Mouse (Mus musculus): ENCODE measurements at regions not wholly inside any gene's neighbourhood (a gene's known extent, or its start where the extent isn't known, plus 50 kb on each side); places are given as distances from the start of the nearest gene placed in this dataset.

DNA sequence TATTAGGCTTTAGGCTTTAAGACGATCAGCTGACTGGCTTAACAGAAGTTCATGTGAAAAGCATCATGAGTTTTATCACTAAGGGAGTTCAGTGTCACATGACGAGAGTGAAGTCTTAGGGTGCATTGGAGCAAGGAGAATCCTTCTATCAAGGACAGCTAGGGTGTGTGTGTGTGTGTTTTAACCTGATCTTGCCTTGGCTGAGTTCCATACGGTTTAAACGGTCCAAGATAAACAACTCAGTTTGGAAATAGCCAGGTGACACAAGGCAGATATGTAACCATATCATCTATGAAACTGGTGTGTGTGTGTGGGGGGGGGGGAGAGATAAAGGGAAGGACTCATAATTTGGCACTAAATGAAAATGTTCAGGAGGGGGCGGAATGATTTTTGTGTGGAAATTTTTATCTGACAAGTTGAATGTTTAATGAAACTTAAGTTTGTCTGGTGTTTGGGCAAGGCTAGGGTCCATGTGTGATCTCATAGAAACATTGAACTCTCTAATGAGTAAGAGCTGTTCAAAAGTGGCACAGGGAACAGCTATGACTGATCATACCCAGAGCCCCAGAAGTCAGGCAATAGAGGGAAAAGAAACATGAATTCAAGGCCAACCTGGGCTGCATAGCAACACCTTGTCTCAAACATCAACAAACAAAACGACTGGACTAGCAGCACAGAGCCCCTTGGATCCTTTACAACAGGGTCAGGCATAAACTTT is 132.2 kb upstream of the Map3k1 start:
- DNase-seq: no peak

DNA sequence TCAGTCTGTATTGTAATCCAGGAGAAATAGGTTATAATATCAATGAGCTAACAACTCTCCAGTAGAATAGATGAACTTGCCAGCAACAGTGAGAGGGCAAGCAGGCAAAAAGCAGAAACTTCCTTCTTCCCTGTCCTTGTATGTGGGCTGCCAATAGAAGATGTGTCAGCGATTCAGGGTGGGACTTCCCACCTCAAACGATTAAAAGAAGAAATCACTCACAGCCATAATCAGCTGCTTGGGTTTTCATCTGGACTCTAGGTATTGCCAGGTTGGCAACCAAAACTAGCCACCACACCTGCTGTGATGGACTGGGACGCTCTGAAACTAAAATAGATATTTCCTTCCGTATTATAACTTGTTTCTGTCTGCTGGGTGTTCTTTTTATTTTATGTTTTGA is 133.2 kb upstream of the Map3k1 start:
- DNase-seq: no peak

DNA sequence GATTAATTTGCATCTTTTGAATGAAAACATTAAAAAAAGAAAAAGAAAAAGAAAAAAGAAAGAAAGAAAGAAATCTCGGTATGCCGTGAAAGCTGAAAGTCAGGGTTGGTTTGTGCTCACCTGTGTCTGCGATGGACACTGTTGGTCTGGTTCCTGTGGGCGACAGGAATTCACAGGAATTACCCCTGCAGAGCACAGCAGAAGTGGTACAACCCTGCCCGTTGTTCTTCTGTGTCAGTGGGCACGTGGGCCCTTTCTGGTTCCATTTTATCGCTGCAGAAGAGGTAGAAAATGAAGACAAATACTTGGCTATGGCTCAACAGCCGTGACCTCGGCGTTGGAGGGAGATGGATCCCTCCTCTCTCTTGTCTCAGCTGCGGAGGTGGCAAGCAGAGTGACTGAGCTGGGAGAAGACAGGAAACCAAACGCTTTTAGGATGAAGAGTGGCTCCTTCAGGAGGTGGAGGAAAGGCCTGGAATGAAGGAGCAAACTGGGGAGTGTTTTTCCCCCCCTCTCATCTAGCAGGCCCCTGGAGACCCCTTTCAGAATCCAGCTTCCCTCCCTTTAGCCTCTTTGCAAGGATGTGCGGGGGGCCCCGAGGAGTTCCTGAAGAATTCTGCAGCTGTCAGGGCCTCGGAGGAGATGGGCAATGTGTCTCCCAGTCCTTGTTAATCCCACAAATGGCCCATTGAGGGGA is 134.7 kb upstream of the Map3k1 start:
- peak; percentile 41 for DNase-seq

DNA sequence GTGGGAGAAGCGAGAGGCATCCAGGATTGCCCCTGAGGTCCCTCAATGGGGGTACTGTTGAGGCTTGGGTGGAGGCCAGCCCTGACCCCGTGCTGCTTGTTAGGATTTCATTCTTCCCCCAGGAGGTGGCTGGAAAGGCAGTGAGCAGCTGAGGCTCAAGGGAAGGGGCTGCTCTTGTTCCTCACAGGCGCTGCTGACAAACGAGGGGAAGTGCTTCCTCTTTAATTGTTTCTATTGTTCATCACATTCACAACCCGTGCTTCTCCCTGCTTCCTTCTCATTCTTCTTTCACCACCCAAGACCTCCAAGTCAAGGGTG is 135.3 kb upstream of the Map3k1 start:
- no peak for DNase-seq

DNA sequence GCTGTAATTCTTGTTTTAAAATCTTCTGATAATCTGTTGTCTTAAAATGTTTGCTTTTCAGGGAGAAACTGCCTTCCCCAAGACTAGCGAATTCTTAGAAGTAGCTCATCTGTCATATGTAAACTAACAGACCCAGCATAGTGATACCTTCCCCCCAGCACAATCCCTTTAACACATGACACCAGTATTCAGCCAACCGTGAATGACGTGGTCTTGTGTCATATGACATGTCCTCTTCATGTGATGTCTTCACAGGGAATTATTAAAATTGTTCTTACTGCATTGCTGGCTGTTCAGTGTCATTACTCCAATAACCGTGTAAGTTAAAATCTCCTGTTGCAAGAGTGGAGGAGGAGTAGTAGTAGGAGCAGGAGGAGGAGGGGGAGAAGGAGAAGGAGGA is 137.5 kb upstream of the Map3k1 start:
- no peak for DNase-seq

DNA sequence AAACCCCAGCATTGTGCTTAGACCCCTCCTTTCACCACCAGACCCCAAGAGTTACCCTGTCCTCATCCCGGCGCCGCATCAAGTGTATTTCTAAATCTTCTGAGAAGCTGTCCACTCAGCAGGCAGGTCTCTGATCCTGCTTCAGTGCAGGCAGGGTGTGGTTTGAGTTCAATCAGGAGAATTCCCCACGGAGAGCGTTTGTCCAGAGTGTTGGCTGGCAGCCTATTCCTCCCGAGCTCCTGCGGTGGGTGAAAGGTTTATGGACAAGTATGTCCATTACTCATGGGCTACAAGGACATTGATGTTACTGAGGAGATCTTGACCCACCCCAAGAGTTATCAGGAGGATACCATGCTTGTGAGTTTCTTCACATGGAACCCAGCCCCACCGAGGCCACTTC is 138.0 kb upstream of the Map3k1 start:
- DNase-seq: peak; percentile 77

DNA sequence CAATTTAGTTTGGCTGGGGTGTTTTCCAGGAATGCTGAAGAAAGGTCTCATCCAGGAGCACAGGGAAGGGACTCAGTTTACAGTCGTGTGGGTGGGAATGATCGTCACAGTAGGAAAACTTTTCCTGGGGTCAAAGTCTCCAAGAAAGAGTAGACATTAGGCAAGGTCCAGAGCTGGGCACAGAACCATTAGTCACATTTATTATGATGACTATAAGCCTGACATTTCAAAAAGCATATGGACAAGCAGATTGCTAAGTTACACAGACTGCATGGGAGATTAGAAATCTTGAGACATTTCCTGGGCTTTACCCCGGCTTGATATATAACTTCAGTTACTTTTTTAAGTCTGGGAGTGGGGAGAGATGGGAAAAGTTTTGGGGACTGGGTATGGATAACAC is 139.6 kb upstream of the Map3k1 start:
- DNase-seq: no peak

DNA sequence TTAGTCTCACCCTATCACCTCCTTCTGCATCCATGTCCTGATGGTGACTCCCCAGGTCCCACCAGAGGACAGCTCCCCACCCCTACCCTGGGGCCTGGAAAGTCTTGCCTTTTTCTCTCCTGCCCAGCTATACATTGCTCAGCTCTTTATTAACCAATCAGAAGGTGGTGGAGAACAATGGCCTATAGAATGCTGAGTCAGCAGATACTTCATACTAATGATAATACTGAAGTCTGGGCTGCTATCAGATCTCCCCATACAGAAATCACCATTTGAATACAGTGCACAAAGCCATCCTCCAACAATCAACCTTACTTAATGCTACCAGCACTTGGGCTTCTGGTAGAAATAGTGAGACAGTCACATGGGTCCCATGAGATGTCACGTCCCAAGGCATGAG is 141.2 kb upstream of the Map3k1 start:
- DNase-seq: no peak

DNA sequence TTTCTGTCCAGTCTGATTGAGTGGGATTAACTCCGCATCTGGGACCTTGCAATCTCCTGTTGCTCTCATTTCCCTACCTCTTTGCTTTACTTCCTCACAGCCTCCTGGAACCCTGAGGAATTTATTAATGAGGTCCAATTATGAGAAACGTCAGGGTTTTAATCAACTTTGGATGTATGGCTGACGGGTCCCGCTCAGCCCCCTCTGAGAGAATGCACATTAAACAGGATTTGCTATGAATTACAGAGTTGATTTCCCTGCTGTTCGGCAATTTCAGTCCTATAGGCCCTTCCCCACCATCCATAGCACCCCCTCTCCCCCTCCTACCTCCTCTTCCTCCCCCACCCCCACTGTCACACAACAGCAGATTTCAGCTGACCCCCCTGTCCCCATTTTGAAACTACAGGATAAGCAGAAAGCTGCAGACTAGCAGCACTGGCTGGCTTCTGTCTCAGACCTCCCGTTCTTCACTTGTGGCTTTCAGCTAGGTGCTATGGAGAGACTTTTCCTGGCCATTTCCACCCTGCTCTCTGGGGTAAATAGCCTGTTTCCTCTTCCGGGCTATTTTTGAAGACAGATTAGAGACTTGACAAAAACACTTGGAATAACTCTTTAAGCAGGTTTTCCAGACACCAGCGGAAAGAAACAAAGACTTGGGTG is 145.2 kb upstream of the Map3k1 start:
- DNase-seq: no peak

DNA sequence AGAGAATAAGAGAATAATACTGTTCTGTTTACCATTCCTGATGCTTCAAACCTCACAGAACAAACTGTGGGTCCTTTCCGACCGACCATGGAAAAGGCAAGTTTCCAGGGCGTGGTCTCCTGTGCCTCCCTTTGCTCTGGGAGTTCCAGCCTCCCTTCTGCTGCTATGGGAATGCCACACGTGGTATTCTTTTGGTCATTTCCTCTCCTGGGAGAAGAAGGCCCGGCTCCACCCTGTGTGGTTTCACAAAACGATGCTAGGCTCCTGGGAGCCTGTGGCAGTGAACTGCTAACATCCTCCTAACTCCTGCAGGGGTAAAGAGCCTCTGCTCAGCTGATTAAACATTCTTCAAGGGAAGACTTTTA is 145.7 kb upstream of the Map3k1 start:
- peak; percentile 51 for DNase-seq

DNA sequence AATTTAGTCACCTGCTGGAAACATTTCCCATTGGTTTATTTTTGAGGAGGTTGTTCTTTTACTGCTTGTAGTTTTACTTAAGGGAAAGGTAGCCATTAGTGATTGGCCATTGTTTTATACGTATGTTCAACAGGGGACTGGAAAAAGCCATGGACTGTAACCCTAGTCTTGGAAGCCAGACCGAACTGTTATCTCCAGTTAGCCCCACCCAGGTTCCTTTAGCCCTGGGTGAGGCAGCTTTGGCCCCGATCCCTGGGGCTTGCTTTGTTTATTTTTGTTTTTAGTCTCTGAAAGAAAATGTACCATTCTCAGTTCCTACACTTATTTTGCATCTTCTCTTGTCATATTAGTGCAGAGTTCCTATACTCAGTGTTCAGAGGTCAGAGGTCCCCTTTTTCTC is 148.3 kb upstream of the Map3k1 start:
- no peak for DNase-seq

DNA sequence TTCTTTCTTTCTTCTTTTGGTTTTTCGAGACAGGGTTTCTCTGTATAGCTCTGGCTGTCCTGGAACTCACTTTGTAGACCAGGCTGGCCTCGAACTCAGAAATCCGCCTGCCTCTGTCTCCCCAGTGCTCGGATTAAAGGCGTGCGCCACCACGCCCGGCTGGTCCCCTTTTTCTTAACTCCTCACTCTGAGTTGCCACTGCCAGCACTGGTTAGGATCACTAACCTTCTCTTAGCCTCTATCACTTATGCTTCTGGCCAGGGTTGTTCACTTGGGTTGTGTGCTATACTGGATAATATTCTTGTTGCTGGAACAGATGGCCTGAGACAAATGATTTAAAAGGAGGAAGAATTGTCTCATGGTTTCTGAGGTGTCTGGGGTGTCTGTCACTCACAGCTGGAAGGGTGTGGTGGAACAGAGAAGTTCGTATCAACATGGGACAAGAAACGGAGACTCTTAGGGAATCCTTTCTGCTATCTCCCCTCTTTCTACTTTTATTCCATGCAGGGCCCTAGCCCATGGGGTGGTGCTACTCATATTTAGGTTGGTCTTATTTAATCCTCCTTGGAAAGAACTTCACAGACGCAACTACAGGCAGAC is 149.0 kb upstream of the Map3k1 start:
- no peak for DNase-seq

DNA sequence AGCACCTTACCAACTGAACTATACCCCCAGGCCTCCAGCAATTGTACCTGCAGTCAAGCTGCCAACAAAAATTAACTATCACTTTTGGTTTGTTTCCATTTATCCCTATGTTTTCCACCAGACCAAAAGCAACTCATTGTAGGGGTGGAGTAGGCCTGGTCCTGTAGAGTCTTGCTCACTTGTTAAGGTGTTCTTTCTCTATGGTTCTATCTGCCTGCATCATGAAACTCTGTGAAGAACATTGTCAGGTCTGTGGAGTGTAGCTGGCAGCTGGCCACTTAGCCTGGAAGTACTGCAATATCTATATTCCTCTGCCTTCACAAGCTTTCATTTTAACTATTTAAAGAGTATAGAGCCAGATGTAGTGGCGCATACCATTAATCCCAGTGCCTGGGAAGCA is 149.6 kb upstream of the Map3k1 start:
- DNase-seq: no peak

DNA sequence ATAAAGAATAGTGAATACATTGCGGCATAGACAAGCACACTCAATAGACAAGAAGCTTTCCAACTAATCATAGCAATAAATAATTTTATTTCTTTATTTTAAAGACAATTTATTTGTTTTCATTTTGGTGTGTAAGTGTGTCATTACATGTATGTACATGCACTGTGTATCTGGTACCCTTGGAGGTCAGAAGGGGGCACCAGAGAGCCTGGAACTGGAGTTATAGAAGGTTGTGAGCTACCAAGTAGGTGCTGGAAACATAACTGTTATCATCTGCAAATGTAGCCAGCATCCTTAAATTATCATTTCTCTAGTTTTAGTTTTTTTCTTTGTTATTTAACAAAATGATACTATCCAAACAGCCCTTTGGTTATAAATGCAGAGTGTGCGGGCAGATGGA is 151.2 kb upstream of the Map3k1 start:
- no peak for DNase-seq

DNA sequence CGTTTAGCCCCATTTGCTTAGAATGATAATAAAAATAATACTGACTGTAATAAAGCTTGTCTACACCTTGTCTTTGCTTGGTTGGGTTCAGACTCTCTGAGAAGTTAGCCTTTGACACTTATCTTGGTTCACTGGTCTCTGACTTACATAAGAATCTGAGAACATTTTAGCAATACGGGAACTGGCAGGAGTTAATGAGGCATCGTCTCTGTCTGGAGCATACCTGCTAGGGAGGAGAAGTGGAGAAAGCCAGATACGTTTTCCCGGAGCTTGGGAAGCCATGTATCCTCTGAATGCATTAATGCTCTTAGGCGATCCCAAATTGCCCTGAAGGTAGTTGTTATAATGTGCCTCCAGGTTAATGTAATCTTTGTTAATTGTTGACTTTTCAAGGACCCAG is 152.6 kb upstream of the Map3k1 start:
- DNase-seq: no peak

DNA sequence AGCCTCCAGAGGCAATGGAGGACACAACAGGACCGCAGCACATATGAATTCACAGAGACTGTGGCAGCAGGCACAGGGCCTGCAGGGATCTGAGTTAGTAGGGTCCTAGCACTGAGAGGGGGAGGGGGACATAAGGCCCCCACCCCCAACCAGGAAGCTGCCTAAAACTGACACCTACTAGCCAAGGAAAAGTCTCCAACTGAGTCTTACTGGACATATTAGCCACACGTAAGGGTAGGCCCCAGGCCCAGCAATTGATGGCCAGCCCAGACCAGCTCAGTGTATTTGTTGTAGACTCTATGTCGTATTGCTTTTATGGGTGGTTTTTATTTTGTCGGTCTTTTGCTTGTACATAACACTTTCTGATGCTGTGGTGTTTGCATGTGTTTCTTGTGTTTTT is 153.4 kb upstream of the Map3k1 start:
- DNase-seq: no peak

DNA sequence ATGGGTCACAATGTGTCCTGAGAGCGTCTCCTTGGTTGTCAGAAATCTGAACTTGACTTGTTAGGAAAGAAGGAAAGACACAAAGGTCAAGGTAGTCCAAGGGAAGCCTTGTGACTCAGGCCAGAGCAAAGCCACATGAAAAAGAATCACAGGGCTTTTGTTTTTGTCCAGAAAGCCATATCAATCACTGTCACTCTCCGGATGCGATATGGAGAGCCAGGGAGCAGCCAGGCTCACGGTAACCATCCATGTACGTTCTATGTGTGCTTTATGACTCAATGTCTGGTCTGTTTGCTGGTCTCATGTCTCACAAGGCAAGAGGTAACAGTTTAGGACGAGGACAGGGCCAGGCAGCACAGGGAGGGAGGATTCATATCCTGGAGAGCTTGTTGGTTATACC is 157.3 kb upstream of the Map3k1 start:
- DNase-seq: peak; percentile 38

DNA sequence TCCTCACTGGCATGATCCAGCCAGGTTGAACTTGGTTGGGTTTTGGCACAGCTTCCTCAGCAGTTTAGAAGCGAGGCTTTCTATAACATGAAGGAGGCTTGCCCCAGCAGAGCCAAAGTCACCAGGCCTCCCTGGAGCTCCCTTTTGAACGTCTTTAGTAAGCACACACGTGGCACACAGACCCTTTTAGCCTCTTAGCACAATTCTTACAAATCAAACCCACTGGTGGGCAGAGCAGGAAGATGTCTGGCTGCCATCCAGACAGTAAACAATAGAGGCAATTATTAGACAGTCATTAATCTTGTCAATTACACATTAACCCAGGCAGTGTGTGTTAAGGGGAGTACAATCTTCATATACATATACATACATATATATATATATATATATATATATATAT is 157.8 kb upstream of the Map3k1 start:
- DNase-seq: no peak

DNA sequence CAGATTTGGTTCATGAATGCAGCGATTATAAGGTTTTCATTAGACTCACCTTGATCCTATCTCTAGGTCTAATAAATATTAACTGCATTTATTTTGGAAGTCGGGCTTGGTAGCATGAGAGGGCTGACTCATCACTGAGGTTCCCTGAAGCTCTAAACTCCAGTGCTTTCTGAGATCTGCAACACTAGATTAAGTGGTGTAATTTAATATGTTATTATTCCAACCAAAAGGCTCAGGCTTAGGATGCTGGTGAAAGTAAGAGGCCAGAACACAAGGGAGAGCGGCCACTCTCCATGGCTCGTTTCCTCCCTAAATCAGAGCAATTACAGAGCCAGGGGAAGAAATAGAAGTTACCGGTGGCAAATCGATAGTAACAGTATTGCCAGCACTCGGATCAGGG is 159.4 kb upstream of the Map3k1 start:
- DNase-seq: no peak

DNA sequence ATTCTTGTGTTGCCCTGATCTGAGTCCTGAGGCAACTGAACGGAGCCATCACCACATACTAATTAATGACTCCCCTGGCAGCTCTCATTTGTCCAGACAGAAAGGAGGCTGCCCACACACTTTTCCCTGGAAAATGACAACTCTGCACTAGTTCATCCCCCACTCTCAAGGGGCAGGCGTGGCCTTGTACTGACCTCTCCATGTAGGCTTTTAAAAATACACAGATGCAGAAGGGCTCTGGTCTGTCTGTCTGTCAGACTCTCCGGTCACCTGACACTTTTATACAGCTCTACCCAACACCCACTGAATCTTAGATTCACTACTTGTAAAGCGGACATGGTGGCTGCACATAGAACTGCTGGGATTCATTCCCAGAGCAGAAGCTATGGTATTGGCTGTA is 165.5 kb upstream of the Map3k1 start:
- no peak for DNase-seq

DNA sequence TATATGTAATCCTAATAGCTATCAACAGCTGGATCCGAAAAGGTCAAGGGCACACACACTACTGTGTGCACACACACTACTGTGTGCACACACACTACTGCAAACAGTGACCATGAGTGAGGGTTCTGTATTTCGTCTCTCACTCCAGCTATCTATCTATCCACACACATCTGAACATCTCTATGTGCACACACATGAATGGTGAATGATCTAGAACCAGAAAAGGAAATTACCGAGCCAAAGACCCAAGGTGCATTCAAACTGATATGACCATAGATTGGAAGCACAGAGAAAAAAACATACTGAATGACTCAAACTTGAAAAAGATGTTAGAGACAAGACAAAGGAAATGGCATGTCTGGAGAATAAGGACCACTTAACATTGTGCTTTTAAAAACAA is 166.8 kb upstream of the Map3k1 start:
- DNase-seq: no peak

DNA sequence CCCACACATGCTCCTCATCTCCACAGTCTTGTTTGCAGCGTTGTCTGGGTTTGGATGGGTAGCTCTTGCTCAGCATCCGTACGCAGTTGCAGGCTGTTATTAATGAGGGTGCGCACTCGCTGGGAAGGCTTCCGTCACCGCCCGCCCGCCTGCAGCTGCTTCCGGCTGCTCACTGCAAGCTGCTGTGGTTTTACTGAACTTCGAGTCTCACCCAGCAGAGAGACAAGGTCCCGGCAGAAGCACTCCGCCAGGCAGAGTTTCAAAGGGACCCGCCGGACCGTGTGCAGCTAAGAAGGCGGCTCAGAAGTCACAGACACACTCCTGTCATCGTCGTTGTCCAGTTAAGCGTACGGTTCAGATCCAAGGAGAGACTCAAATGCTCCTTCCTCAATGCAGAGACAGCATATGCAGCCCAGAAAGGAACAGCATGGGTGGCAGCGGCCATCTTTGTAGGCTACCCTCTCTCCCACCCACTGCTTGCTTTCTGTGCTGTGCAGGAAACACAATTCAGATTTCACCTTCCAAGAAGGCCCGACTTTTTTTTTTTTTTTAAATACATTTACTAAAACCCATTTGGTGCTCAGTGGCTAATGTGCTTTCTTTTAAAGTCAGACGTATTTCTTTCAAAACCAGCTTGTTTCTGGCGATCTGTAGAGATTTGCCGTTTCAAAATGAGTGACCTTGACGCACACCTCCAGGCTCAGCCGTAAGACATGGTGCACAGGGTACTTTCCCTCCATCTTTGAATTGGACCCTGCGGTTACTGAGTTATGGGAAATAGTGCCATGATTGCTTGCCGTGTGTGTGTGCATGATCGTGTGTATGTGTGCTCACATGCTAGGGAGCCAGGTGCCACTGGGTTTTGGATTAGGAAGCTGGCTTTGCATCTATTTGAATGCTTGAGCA is 169.2 kb upstream of the Map3k1 start:
- DNase-seq: no peak

DNA sequence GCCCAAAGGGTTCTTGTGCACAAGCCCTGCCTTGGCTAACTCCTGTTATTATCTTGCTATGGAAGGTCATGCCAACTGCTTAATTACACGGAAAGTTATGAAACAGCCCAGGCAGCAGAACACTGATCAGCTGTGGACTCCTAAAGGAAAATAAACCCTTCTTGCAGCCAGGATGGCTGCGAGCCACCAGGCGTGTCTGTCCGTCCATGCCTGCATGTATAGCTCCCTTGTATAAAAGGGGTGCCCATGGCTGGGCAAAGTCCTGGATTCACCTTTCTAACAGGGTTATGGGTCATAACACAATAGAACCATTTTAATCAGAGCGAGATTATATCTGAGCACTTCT is 169.9 kb upstream of the Map3k1 start:
- no peak for DNase-seq
